Mouse (Mus musculus) kidney, adult 2 months (tissue): ENCODE results near the gene Svbp. TPM values are rescaled to one million over a fixed set of nuclear protein-coding genes. Genes with fewer than 3 reads are reported as not detected.

Source experiments
- DNase-seq: peaks from one replicate; pipeline ENCODE4 v3.0.0; 2021
- H3K27ac ChIP-seq: fragments of 200-500 bp; 2 replicates; pipeline ENCODE4 v1.5.1; 2012; ENCODE audit warnings: low read depth, low read length, control low read depth, inconsistent platforms; ENCODE audit not compliant: insufficient read depth
- H3K27me3 ChIP-seq: fragments of 200-500 bp; replicated peaks from 2 replicates; pipeline ENCODE4 v1.6.1; 2012; ENCODE audit warnings: mild to moderate bottlenecking, moderate library complexity, low read length, inconsistent platforms; ENCODE audit not compliant: control insufficient read depth, insufficient read depth
- H3K36me3 ChIP-seq: fragments of 200-500 bp; 2 replicates; pipeline ENCODE4 v1.6.1; 2012; ENCODE audit warnings: mild to moderate bottlenecking, moderate library complexity, low read length, inconsistent platforms; ENCODE audit not compliant: control insufficient read depth, insufficient read depth
- H3K4me1 ChIP-seq: fragments of 200-500 bp; 2 replicates; pipeline ENCODE4 v1.6.1; 2011; ENCODE audit warnings: low read length; ENCODE audit not compliant: control insufficient read depth, insufficient read depth
- H3K4me3 ChIP-seq: fragments of 200-500 bp; 2 replicates; pipeline ENCODE4 v1.5.1; 2011; ENCODE audit warnings: mild to moderate bottlenecking, low read depth, low read length, control low read depth; ENCODE audit not compliant: insufficient read depth
- CTCF ChIP-seq: fragments of 200-500 bp; conservative IDR thresholded peaks from 2 replicates; pipeline ENCODE4 v1.5.1; 2011; ENCODE audit warnings: low read depth, mild to moderate bottlenecking, control low read depth, low read length, moderate library complexity, mixed read lengths; ENCODE audit not compliant: insufficient read depth, insufficient read length
- POLR2A ChIP-seq: fragments of 200-500 bp; IDR thresholded peaks from one replicate; pipeline ENCODE4 v1.6.1; 2011; ENCODE audit warnings: low read depth, low read length, control low read depth
- WGBS: fragments of 180-500 bp; shearing (Covaris S2); methylation state at CpG from one replicate; pipeline ENCODE4 v1.1.7; 2018; 5-methylcytosine and 5-hydroxymethylcytosine counted together
- polyA plus RNA-seq: library from polyadenylated mRNA; depleted of rRNA; stranded (reverse); fragments of >200 nt; gene quantifications from 2 replicates; pipeline ENCODE4 v1.2.3, GENCODE M21; 2012

The Svbp gene
- polyA plus RNA-seq, 1 experiment: 35.4 TPM

GRCm38 (mm10) chr4:119216667-119217066 lies 21.6 kb downstream of the Svbp start:
- TF ChIP-seq POLR2A: no peak
- Histone ChIP-seq H3K27me3 (no peaks in the 10 kb centered on the region), H3K4me3 (no peak overlapping the region), H3K4me1 (no peaks in the 10 kb centered on the region), H3K27ac (no peak overlapping the region), H3K36me3 (no peaks in the 10 kb centered on the region)
- 41% methylated on average over 8 of the region's 8 CpGs for WGBS
- no peak for DNase-seq

- TF ChIP-seq POLR2A (no peak), CTCF (no peak)
- WGBS: 30% methylated on average over 11 of the region's 11 CpGs
- no peaks in the 10 kb centered on the region for H3K27me3 ChIP-seq
- no peaks in the 10 kb centered on the region for H3K36me3 ChIP-seq
- H3K4me3 ChIP-seq: no peak within 1 kb of the TSS
- no peak for DNase-seq
- no peak within 1 kb of the TSS for H3K27ac ChIP-seq
- H3K4me1 ChIP-seq: no peaks in the 10 kb centered on the region
Measured at GRCm38 (mm10) chr4:119218169-119218568, 23.1 kb downstream of the Svbp start, which contains the start of gene Tmem269. Gene Tmem269, minus strand, starts transcription at chr4:119218217.

GRCm38 (mm10) chr4:119223696-119224095 lies 28.6 kb downstream of the Svbp start:
- 79% methylated on average over 1 of the region's 1 CpGs for WGBS
- Histone ChIP-seq H3K36me3 (peaks cover 2% of the 10 kb centered on the region; the same call in 1 of the 2 replicates), H3K27me3 (no peaks in the 10 kb centered on the region), H3K27ac (no peak overlapping the region), H3K4me1 (no peaks in the 10 kb centered on the region), H3K4me3 (no peak overlapping the region)
- TF ChIP-seq CTCF: peak; percentile 82
- TF ChIP-seq POLR2A: no peak
- peak; percentile 45 for DNase-seq

DNA sequence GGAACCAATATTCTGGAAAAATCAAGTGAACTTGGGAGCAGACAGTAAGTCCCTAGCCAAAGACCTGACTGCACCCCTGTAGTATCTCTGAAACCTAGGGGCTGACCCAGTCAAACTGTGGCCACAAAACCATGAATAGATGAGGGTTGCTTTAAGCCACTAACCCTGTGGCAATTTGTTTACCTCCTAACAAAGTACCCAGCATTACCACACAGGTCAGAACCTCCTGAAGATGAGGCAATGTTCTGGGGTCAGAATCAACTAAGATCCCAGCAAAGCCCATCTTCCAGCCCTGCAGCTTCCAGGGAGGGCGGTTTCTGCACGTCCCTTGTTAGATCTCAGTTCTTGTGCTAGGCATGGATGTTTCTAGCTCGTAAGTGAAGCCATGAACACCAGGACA lies 29.4 kb downstream of the Svbp start:
- no peak overlapping the region for H3K4me3 ChIP-seq
- TF ChIP-seq CTCF: no peak
- no peak for TF ChIP-seq POLR2A
- H3K4me1 ChIP-seq: no peaks in the 10 kb centered on the region
- peaks cover 2% of the 10 kb centered on the region; the same call in 1 of the 2 replicates for H3K36me3 ChIP-seq
- no peak for DNase-seq
- no peak overlapping the region for H3K27ac ChIP-seq
- no peaks in the 10 kb centered on the region for H3K27me3 ChIP-seq
- 96% methylated on average over 3 of the region's 3 CpGs for WGBS

DNA sequence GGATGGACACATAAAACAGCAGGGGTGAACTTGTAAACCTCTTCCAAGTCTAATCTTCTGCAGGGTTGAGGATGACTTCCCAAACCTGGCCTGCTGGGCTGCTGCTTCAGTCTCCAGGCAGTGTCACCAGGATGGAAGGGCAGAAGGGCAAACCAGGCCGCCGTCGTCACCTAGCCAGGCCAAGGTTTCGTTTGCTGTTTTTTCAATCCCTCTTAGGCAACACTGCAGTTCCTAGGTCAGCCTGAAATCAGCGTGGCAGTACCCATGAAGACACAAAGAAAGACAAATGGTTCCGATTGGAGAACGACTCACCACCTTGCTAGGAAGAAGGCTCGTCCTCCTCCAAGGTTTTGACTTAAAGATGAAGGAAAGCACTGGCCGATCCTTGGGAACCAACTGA lies 30.6 kb downstream of the Svbp start:
- Histone ChIP-seq H3K4me1 (no peaks in the 10 kb centered on the region), H3K4me3 (no peak overlapping the region), H3K27ac (no peak overlapping the region), H3K36me3 (peaks cover 2% of the 10 kb centered on the region; the same call in 1 of the 2 replicates), H3K27me3 (no peaks in the 10 kb centered on the region)
- no peak for DNase-seq
- WGBS: 85% methylated on average over 9 of the region's 9 CpGs
- TF ChIP-seq POLR2A (no peak), CTCF (no peak; the same call in 1 of the 2 replicates)

DNA sequence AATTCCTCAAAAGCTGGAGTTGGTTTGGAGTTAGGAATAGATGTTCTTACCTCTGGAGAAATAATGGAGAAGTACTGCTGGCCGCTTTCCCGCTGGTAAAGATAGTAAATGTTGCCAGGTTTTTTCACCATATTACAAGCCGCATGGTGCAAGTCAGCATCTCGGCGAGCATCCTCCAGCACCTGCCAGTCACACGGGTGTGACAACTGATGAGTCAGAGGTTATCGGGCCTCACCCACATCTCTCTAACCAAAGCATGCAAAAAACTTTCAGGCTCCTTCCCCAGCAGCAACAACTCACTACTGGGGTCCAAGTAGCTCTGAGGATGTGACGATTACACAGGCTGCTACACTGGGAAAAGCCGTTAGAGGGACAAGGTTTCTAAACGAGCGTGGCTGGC lies 31.6 kb downstream of the Svbp start:
- Histone ChIP-seq H3K36me3 (peaks cover 2% of the 10 kb centered on the region; the same call in 1 of the 2 replicates), H3K27me3 (no peaks in the 10 kb centered on the region), H3K4me1 (no peaks in the 10 kb centered on the region; the same call in 1 of the 2 replicates), H3K27ac (no peak overlapping the region), H3K4me3 (no peak overlapping the region)
- DNase-seq: no peak
- WGBS: 87% methylated on average over 11 of the region's 11 CpGs
- no peak for TF ChIP-seq CTCF
- no peak for TF ChIP-seq POLR2A

GRCm38 (mm10) chr4:119232410-119233255 lies 37.5 kb downstream of the Svbp start, which contains the start of the genes AU022252 and P3h1:
Gene AU022252, minus strand, starts transcription at chr4:119232712.
Gene P3h1, plus strand, starts transcription at chr4:119232915.
- Histone ChIP-seq H3K4me1 (no peaks in the 10 kb centered on the region; the same call in 1 of the 2 replicates), H3K27ac (peak within 1 kb of the TSS; percentile 55; the same call in 1 of the 2 replicates), H3K27me3 (no peaks in the 10 kb centered on the region), H3K36me3 (no peaks in the 10 kb centered on the region; the same call in 1 of the 2 replicates), H3K4me3 (peak within 1 kb of the TSS; percentile 98)
- TF ChIP-seq POLR2A: peak; percentile 61
- no peak for TF ChIP-seq CTCF
- peak; percentile 100 for DNase-seq
- WGBS: under 1% methylated on average over 71 of the region's 71 CpGs
